Mouse (Mus musculus): ENCODE measurements around the gene Dync1li2. TPM values are rescaled to one million over a fixed set of nuclear protein-coding genes. Genes with fewer than 3 reads are reported as not detected.

Gene Dync1li2
- polyA plus RNA-seq, 1 experiment from 2014 or later: 81.0 TPM

DNA sequence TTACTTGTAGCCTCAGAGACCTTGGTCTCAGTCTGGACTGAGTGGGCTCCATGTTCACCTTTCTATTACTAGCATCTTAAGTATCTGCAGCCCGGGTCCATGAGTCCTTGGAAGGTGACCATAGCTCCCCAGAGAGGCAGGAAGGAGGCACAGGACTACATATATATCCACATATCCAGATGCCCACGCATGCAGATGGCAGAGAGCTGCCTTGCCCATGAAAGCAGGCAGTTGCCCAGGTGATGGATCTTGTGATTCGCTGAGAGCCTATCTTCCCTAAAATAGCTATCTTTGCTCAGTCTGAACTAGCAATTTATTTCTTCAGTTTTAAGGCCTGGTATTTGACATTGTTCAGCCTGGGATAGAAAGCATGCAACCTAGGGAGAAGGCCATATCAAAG is 31.4 kb downstream of the Dync1li2 start:
- no peaks in the 10 kb centered on the region for H3K27me3 ChIP-seq (ENCODE audit: insufficient read depth, poor library complexity, severe bottlenecking)
- peaks cover 10% of the 10 kb centered on the region; the same call in 1 of the 2 replicates for H3K36me3 ChIP-seq
- H3K9me3 ChIP-seq: no peaks in the 10 kb centered on the region
- no peak overlapping the region for H3K27ac ChIP-seq
- H3K4me1 ChIP-seq (replicated peaks): 0 out of 2 replicates have a peak, but pooled peaks cover 3% of the 10 kb centered on the region
- WGBS: 89% methylated on average over 3 of the region's 3 CpGs
- no peak overlapping the region for H3K4me3 ChIP-seq
- DNase-seq (ENCODE audit: low spot score): no peak

DNA sequence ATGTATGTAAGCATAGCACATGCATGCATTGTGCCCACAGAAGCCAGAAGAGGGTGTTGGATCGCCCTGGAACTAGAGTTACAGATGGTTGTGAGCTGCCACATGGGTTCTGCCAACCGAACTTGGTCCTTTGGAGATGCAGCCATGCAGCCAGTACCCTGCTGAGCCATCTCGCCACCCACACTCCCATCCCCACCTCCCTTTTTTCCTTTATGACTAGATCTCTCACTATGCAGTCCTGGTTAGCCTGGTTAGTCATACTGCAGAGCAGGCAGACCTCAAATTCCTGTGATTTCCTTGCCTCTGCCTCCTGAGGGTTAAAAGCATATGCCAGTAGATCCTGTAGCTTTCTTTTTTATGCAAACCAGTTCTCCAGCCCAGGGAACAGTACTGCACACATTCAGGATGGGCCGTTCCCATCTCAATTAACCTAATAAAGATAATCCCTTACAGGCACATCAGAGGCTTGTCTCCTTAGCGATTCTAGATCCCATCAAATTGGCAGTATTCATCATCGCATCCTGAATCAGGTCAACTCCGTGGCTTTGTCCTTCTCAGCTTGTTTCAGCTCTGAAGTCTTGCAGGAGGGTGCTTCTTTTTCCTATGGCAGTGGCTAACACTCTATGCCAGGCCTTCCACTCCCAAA is 32.1 kb downstream of the Dync1li2 start:
- 58% methylated on average over 7 of the region's 7 CpGs for WGBS

DNA sequence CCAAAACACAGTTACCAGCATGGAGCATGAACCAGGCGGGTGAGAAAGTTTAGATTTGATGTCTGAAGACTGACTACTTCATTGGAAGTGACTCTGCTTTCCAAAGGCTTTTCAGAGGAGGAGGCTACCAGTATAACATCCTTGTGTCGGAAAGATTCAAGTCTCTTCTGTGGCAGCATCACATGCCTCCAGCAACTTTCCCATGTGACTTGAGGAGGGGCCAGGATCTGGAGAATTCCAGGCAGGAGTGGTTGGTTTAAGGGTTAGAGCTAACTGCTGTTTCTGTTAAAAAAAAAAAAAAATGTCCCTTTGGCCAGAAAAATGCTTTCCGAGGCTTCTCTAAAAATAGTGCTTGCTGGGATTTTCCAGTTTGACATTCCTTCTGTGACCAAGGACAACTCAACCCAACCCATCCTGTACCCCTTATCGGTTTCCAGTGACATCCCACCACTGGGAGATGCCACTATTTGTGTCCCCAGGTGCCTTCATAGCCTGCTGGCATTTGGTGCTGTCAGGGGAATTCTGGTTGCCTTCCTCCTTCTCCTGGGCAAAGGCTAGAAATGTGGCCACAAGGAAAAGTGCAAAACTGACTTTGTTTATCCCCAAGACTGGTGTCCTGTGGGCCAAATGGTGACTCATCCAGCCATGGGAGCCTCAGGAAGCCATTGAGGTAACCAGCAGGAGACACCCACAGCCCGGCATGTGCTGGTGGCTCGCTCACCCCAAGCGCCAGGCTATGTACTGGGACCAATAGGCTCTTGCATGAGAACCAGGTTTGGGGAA is 34.3 kb downstream of the Dync1li2 start:
- H3K36me3 ChIP-seq: no peaks in the 10 kb centered on the region
- no peaks in the 10 kb centered on the region for H3K4me1 ChIP-seq (replicated peaks)
- H3K4me3 ChIP-seq: no peak overlapping the region
- DNase-seq (ENCODE audit: low spot score): no peak
- no peak overlapping the region for H3K27ac ChIP-seq
- H3K27me3 ChIP-seq (ENCODE audit: insufficient read depth, poor library complexity, severe bottlenecking): no peaks in the 10 kb centered on the region
- 90% methylated on average over 7 of the region's 7 CpGs for WGBS
- H3K9me3 ChIP-seq: peaks cover 3% of the 10 kb centered on the region; the same call in 1 of the 2 replicates

More for the DNA sequence above, 32.1 kb downstream of the Dync1li2 start:
- Histone ChIP-seq H3K4me3 (no peak overlapping the region), H3K4me1 (replicated peaks) (0 out of 2 replicates have a peak, but pooled peaks cover 3% of the 10 kb centered on the region), H3K27me3 (ENCODE audit: insufficient read depth, poor library complexity, severe bottlenecking) (no peaks in the 10 kb centered on the region), H3K36me3 (peaks cover 9% of the 10 kb centered on the region; the same call in 1 of the 2 replicates), H3K27ac (no peak overlapping the region), H3K9me3 (no peaks in the 10 kb centered on the region)
- no peak for DNase-seq (ENCODE audit: low spot score)

DNA sequence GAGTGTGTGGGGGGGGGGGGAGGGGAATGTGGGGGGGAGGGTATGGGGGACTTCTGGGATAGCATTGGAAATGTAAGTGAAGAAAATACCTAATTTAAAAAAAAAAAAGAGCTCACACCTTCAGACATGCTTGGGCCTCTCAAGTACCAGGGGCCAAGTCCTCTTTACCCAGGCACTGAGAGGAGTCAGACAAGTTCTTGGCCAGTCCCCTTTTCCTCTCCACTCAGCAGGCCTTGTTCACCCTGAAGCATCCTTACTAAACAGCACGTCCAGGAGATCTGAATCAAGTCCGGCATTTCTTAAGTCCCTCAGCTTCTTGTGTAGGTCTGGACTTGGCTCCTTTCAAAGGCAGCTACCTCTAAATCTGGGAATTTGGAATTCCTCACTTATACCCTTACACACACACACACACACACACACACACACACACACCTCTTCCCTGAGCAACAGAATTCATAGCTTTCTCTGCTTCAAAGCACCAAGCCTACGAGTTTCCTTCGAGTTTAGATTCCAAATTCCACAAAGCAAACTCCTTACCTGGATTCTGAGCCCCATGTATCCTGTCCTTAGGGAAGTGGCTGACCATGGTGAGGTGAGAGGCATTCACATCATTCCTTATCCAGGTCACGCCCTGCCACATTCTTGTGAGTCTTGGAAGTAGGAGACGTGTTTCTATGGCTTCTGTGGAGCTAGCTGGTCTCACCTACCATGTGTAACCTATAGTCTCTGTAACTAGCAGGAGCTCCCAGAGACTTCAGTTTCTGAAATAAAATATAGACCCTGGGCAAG is 36.3 kb downstream of the Dync1li2 start:
- Histone ChIP-seq H3K4me3 (no peak overlapping the region), H3K9me3 (peaks cover 4% of the 10 kb centered on the region; the same call in 1 of the 2 replicates), H3K27ac (no peak overlapping the region), H3K27me3 (ENCODE audit: insufficient read depth, poor library complexity, severe bottlenecking) (no peaks in the 10 kb centered on the region), H3K36me3 (no peaks in the 10 kb centered on the region), H3K4me1 (replicated peaks) (no peaks in the 10 kb centered on the region)
- DNase-seq (ENCODE audit: low spot score): no peak
- 86% methylated on average over 6 of the region's 6 CpGs for WGBS

GRCm38 (mm10) chr8:104405430-104406187 is 37.2 kb downstream of the Dync1li2 start:
- no peak overlapping the region for H3K27ac ChIP-seq
- no peaks in the 10 kb centered on the region for H3K27me3 ChIP-seq (ENCODE audit: insufficient read depth, poor library complexity, severe bottlenecking)
- H3K36me3 ChIP-seq: no peaks in the 10 kb centered on the region
- no peak overlapping the region for H3K4me3 ChIP-seq
- peaks cover 4% of the 10 kb centered on the region; the same call in 1 of the 2 replicates for H3K9me3 ChIP-seq
- no peaks in the 10 kb centered on the region for H3K4me1 ChIP-seq (replicated peaks)
- 79% methylated on average over 15 of the region's 15 CpGs for WGBS
- no peak for DNase-seq (ENCODE audit: low spot score)

DNA sequence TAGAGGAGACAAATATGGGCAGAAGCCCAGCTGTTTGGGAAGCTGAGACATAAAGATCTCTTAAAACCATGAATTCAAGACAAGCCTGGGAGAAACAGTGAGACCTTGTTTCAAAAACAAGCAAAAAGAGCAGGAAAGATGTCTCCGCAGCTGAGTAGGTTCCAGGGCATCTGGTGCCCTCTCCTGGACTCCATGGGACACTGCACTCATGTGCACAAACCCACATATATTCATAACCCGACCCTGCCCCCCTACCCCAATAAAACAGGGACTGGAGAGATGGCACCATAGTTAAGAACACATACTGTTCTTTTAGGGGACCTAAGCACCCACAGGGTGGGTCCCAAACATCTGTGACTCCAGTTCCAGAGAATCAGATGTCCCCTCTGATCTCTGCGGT is 39.3 kb downstream of the Dync1li2 start:
- DNase-seq (ENCODE audit: low spot score): no peak
- Histone ChIP-seq H3K9me3 (peaks cover 4% of the 10 kb centered on the region; the same call in 1 of the 2 replicates), H3K36me3 (no peaks in the 10 kb centered on the region), H3K27ac (no peak overlapping the region), H3K27me3 (ENCODE audit: insufficient read depth, poor library complexity, severe bottlenecking) (no peaks in the 10 kb centered on the region), H3K4me1 (replicated peaks) (no peaks in the 10 kb centered on the region), H3K4me3 (no peak overlapping the region)
- WGBS: 73% methylated on average over 3 of the region's 3 CpGs

DNA sequence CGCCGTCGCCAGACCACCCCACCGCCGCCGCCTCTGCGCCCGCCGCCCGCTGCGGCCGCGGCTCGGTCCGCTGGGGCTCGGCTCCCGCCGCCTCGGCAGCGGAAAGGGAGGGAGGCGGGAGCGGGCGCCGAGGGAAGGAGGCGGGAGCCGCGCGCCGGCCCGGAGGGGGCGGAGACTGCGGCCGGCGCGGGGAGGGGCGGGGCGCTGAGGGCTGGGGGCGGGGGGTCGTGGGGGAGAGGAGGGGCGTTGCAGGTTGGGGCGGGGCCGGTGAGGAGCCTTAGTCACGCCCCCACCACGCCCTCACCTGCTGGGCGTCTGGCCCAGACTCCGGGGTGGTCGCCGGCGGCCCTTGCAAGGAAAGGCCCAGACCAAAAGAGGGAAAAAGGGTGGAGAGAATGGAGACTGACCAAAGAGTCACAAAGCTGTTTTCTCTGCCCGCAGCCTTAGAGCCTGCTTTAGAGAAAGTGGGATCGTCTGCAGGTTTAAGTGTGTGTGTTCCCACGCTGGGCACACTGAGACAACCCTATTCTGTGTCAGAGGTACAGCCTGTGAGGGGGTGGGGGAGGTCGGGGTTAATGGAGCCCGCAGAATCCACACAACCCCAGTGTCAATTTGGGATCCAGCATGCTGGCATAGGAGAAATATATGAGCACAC is 47.0 kb downstream of the Dync1li2 start, which contains the start of gene Cmtm4:
Cmtm4 (minus strand) TSS at position 105 of the 655 bp plus-strand sequence.
- Histone ChIP-seq H3K36me3 (peaks cover 3% of the 10 kb centered on the region; the same call in 1 of the 2 replicates), H3K4me3 (peak within 1 kb of the TSS; percentile 85), H3K4me1 (replicated peaks) (peaks cover 30% of the 10 kb centered on the region), H3K27ac (peak within 1 kb of the TSS; percentile 93), H3K27me3 (ENCODE audit: insufficient read depth, poor library complexity, severe bottlenecking) (no peaks in the 10 kb centered on the region), H3K9me3 (0 out of 2 replicates have a peak, but pooled peaks cover 5% of the 10 kb centered on the region)
- WGBS: 2% methylated on average over 50 of the region's 54 CpGs
- peak; percentile 72 for DNase-seq (ENCODE audit: low spot score)

- under 1% methylated on average over 80 of the region's 82 CpGs for WGBS
- Histone ChIP-seq H3K4me1 (replicated peaks) (peaks cover 30% of the 10 kb centered on the region), H3K9me3 (0 out of 2 replicates have a peak, but pooled peaks cover 5% of the 10 kb centered on the region), H3K36me3 (peaks cover 3% of the 10 kb centered on the region; the same call in 1 of the 2 replicates), H3K4me3 (peak overlapping the region; percentile 85), H3K27me3 (ENCODE audit: insufficient read depth, poor library complexity, severe bottlenecking) (no peaks in the 10 kb centered on the region), H3K27ac (peak overlapping the region; percentile 93)
- DNase-seq (ENCODE audit: low spot score): peak; percentile 60
Observed at GRCm38 (mm10) chr8:104394801-104395702, 47.8 kb downstream of the Dync1li2 start.

GRCm38 (mm10) chr8:104393767-104394166 is 49.1 kb downstream of the Dync1li2 start:
- Histone ChIP-seq H3K4me1 (replicated peaks) (peaks cover 30% of the 10 kb centered on the region), H3K9me3 (0 out of 2 replicates have a peak, but pooled peaks cover 5% of the 10 kb centered on the region), H3K36me3 (peaks cover 3% of the 10 kb centered on the region; the same call in 1 of the 2 replicates), H3K4me3 (no peak overlapping the region; the same call in 1 of the 2 replicates), H3K27me3 (ENCODE audit: insufficient read depth, poor library complexity, severe bottlenecking) (no peaks in the 10 kb centered on the region), H3K27ac (no peak overlapping the region)
- no peak for DNase-seq (ENCODE audit: low spot score)
- WGBS: 89% methylated on average over 6 of the region's 6 CpGs

GRCm38 (mm10) chr8:104393139-104393538 is 49.7 kb downstream of the Dync1li2 start:
- no peak overlapping the region for H3K27ac ChIP-seq
- H3K4me3 ChIP-seq: no peak overlapping the region
- no peaks in the 10 kb centered on the region for H3K27me3 ChIP-seq (ENCODE audit: insufficient read depth, poor library complexity, severe bottlenecking)
- DNase-seq (ENCODE audit: low spot score): no peak
- peaks cover 3% of the 10 kb centered on the region; the same call in 1 of the 2 replicates for H3K36me3 ChIP-seq
- 0 out of 2 replicates have a peak, but pooled peaks cover 4% of the 10 kb centered on the region for H3K9me3 ChIP-seq
- H3K4me1 ChIP-seq (replicated peaks): peaks cover 30% of the 10 kb centered on the region
- WGBS: 98% methylated on average over 7 of the region's 7 CpGs

- 82% methylated on average over 8 of the region's 8 CpGs for WGBS
- Histone ChIP-seq H3K4me1 (replicated peaks) (peaks cover 44% of the 10 kb centered on the region), H3K4me3 (no peak overlapping the region)
Observed at GRCm38 (mm10) chr8:104390245-104390644, 52.6 kb downstream of the Dync1li2 start.

More at GRCm38 (mm10) chr8:104390245-104390644, 52.6 kb downstream of the Dync1li2 start:
- no peaks in the 10 kb centered on the region for H3K9me3 ChIP-seq
- H3K27me3 ChIP-seq (ENCODE audit: insufficient read depth, poor library complexity, severe bottlenecking): no peaks in the 10 kb centered on the region
- no peak for DNase-seq (ENCODE audit: low spot score)
- H3K36me3 ChIP-seq: peaks cover 3% of the 10 kb centered on the region; the same call in 1 of the 2 replicates
- H3K27ac ChIP-seq: no peak overlapping the region

Measured in hindbrain, embryonic 10.5 days (tissue).